Mouse (Mus musculus): ENCODE data around the gene Vps8. TPM values are rescaled to one million over a fixed set of nuclear protein-coding genes. Genes with fewer than 3 reads are reported as not detected.

Vps8 gene
- polyA plus RNA-seq, 1 experiment, result 35.8 TPM

DNA sequence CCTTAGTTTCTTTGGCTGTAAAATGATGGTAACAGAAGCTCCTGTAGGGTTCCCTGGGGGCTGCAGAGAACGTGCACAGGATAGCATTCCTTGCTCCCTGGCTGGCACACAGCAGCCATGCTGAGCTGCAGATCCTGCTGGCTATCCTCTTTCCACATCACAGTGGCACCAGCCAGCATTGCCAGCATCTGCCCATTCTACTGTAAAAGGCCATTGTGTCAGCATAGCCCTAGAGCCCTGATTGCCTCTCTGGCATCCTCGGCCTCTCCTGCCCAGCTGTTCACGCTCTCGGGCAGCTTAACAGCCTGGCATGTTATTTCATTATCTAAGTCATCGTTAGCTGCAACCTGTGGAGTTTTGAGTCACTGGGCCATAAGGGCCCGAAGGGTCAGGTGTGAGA lies 204.3 kb downstream of the Vps8 start:
- H3K4me3 ChIP-seq (ENCODE audit: insufficient read depth, low read length), result no peak overlapping the region
- no peak overlapping the region for H3K27ac ChIP-seq (ENCODE audit: insufficient read depth, low read length)
- TF ChIP-seq POLR2A (IDR thresholded peaks at IDR 0.05; ENCODE audit: extremely low read depth, insufficient read depth, low read length), result no peak
- TF ChIP-seq CTCF (IDR thresholded peaks at IDR 0.05; ENCODE audit: extremely low read depth, insufficient read depth, low read length), result no peak
- 0 out of 2 replicates have a peak, but pooled peaks cover 2% of the 10 kb centered on the region for H3K4me1 ChIP-seq (ENCODE audit: control insufficient read depth, insufficient read depth, low read length)

DNA sequence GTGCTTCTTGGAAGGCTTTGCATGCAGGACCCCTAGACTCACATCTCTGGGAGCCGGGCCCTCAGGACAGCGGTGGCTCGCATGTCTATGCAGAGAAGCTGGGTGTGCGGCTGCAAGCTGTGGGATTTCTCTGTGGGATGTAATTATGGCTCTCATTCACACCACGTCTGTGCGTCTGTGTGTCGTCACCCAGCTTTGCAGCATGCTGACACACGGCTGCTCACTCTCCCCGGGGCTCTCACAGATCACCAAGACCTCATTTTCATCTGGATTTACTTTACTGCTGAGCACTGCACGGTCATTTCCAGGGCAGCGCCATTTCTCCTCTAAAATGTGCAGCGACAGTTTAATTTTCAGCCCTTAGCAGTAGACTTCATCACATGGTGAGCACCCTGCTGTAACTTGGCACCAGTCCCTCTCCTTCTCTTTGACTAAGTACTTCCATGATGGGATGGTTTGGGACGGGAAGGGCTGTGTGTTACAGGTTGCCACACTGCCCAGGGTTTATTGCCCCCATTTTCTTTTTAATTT lies 205.2 kb downstream of the Vps8 start:
- Histone ChIP-seq H3K4me3 (ENCODE audit: insufficient read depth, low read length) (no peak overlapping the region), H3K27ac (ENCODE audit: insufficient read depth, low read length) (no peak overlapping the region), H3K4me1 (ENCODE audit: control insufficient read depth, insufficient read depth, low read length) (0 out of 2 replicates have a peak, but pooled peaks cover 2% of the 10 kb centered on the region)
- TF ChIP-seq POLR2A (IDR thresholded peaks at IDR 0.05; ENCODE audit: extremely low read depth, insufficient read depth, low read length) (no peak), CTCF (IDR thresholded peaks at IDR 0.05; ENCODE audit: extremely low read depth, insufficient read depth, low read length) (no peak)

DNA sequence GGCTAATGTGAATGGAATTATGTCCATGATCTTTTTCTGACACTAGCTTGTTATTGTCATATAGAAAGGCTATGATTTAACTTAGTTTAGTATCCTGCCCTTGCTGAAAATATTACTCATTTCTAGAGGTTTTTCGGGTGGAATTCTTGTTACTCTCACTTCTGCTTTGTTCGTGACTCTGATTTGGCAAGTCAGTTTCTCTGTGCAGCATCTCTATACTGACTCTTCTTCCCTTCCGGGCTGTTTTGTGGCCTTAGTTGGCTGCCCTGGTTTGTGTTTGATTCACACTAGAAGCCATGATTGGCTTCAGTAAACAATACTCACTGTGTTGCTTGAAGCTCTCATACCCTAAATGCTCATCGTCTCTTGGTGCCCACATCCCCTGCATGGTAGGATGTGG lies 207.7 kb downstream of the Vps8 start:
- Histone ChIP-seq H3K27ac (ENCODE audit: insufficient read depth, low read length) (no peak overlapping the region), H3K4me1 (ENCODE audit: control insufficient read depth, insufficient read depth, low read length) (0 out of 2 replicates have a peak, but pooled peaks cover 2% of the 10 kb centered on the region), H3K4me3 (ENCODE audit: insufficient read depth, low read length) (no peak overlapping the region)
- TF ChIP-seq POLR2A (IDR thresholded peaks at IDR 0.05; ENCODE audit: extremely low read depth, insufficient read depth, low read length) (no peak), CTCF (IDR thresholded peaks at IDR 0.05; ENCODE audit: extremely low read depth, insufficient read depth, low read length) (no peak)

DNA sequence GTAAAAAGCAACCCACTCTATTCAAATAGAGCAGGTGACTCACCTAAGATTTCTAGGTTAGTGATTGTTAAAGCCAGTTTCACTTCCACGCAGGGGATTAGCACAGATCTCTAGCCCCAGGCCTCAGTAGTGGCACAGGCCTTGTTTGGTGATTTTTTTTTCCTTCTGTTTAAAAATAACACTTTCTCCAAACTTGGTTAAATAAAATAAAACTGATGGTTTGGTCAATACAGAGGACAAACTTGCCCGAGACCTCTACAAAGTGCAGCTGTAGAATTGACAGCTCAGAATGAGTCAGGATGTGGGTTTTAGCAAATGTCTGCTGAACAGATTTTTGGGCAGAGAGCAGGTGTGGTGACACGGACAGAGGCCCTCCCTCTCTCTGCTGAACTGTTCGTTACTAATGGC lies 208.9 kb downstream of the Vps8 start:
- TF ChIP-seq POLR2A (IDR thresholded peaks at IDR 0.05; ENCODE audit: extremely low read depth, insufficient read depth, low read length) (no peak), CTCF (IDR thresholded peaks at IDR 0.05; ENCODE audit: extremely low read depth, insufficient read depth, low read length) (no peak)
- Histone ChIP-seq H3K27ac (ENCODE audit: insufficient read depth, low read length) (no peak overlapping the region), H3K4me1 (ENCODE audit: control insufficient read depth, insufficient read depth, low read length) (peaks cover 2% of the 10 kb centered on the region; the same call in 1 of the 2 replicates), H3K4me3 (ENCODE audit: insufficient read depth, low read length) (no peak overlapping the region)

DNA sequence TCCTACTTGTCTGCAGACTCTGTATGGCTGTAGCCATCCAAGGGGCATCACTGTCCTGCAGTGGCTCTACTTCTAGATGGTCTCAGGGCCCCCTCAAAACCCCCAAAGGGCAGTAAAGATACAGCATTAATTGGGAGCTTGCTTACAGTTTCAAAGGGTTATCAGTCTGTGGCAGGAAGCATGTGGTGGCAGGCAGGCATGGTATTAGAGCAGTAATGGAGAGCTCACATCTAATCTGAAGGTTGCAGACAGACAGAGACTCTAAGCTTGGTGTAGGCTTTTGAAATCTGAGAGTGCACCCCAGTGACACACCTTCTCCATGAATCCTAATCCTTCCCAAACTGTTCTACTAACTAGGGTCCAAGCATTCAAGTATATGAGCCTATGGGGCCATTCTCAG lies 211.5 kb downstream of the Vps8 start:
- Histone ChIP-seq H3K4me3 (ENCODE audit: insufficient read depth, low read length) (no peak overlapping the region), H3K4me1 (ENCODE audit: control insufficient read depth, insufficient read depth, low read length) (peaks cover 3% of the 10 kb centered on the region; the same call in 1 of the 2 replicates), H3K27ac (ENCODE audit: insufficient read depth, low read length) (no peak overlapping the region)
- TF ChIP-seq POLR2A (IDR thresholded peaks at IDR 0.05; ENCODE audit: extremely low read depth, insufficient read depth, low read length) (no peak), CTCF (IDR thresholded peaks at IDR 0.05; ENCODE audit: extremely low read depth, insufficient read depth, low read length) (no peak)

DNA sequence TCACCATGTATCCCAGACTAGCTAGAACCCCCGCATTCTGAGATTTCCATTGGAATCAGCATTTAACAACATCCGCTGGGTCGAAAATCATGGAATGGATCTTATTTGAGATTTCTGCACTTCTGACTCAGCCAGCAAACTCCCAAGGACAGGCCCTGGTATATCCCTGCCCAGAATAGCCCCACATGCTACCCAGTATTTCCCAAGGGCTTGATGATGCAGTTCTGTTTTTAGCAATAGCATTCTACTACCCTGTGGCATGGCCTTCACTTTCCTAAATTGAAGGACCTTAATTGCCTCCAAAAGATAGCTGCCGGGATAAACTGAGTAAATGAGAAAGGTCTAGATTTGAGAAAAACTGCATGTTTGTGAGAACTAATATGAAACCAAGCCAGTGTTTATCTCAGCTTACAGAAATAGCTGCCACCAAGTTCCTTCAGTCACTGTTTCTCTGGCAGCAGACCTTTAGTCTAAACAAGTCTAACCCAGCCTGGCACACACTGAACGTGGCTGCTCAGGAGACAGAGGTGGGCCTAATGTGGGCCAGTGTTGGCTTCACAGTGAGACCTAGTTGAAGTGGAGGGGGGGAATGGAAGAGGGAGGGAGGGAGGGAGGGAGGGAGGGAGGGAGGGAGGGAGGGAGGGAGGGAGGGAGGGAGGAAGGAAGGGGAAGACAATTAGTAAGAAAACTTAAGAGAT lies 213.4 kb downstream of the Vps8 start:
- TF ChIP-seq CTCF (IDR thresholded peaks at IDR 0.05; ENCODE audit: extremely low read depth, insufficient read depth, low read length), result no peak
- no peak for TF ChIP-seq POLR2A (IDR thresholded peaks at IDR 0.05; ENCODE audit: extremely low read depth, insufficient read depth, low read length)
- Histone ChIP-seq H3K27ac (ENCODE audit: insufficient read depth, low read length) (no peak overlapping the region), H3K4me1 (ENCODE audit: control insufficient read depth, insufficient read depth, low read length) (peaks cover 3% of the 10 kb centered on the region; the same call in 1 of the 2 replicates), H3K4me3 (ENCODE audit: insufficient read depth, low read length) (no peak overlapping the region)

DNA sequence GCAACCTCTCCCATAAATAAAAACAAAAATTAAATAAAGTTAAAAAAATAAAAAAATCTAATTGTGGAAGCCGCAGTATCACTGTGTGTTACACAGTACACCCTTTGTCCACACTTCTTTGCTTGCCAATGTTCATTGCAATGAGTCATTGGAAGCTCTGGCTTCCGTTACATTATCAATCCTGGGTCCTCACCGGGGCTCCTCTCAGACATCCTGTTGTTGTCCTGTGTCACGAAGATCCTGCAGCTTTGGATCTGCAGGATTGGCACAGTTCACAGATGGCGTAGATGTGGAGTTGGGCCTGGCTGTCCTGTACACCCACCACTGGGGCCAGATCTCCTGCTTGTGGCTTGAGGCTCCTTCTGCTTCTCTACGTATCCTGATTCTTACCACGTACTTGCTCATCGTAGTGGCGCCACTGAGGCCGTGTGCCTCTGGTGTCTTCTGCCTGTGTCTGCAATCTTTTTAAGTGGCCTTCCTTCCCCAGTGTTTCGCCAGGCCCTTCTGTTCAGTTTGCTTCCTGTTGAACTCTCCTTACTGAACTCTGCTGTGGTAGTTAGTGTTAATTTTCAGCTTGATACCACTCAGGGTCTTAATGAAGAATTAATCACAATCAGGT lies 214.4 kb downstream of the Vps8 start:
- H3K4me1 ChIP-seq (ENCODE audit: control insufficient read depth, insufficient read depth, low read length), result peaks cover 3% of the 10 kb centered on the region; the same call in 1 of the 2 replicates
- H3K27ac ChIP-seq (ENCODE audit: insufficient read depth, low read length), result no peak overlapping the region
- H3K4me3 ChIP-seq (ENCODE audit: insufficient read depth, low read length), result no peak overlapping the region
- TF ChIP-seq POLR2A (IDR thresholded peaks at IDR 0.05; ENCODE audit: extremely low read depth, insufficient read depth, low read length) (no peak), CTCF (IDR thresholded peaks at IDR 0.05; ENCODE audit: extremely low read depth, insufficient read depth, low read length) (no peak)

DNA sequence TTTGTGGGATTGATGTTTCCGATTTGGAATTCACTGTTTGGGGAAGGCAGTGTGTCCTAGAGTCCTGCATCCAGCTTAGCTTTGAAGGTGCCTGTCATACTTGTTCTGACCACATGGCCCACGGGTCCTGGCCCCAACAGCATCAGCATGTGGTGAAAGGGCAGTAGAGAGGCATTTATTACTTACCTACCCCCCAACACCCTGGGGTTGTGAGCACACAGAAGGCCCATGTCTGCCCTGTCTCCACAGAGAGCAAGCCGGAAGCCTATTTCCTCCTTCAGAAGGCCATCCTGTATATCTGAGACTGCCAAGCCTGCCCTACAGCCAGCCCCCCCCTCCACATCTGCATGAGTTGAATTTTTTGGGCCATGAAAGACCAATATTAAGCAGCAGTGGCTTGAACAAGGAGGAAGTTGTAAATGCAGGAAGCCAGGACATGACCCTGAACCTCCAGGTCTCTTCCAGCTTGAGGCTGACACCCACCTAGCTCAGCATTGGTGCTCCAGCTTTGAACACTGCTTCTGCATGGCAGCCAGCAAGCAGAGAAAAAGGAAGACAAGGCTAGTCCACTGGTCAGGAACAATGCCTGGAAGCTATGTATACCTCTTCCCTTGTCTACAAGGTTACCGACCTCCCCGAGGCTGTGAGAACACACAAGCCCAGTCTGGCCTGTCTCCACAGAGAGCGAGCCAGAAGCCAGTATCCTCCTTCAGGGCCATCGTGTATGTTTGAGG lies 218.0 kb downstream of the Vps8 start:
- H3K4me1 ChIP-seq (ENCODE audit: control insufficient read depth, insufficient read depth, low read length), result peaks cover 5% of the 10 kb centered on the region
- TF ChIP-seq CTCF (IDR thresholded peaks at IDR 0.05; ENCODE audit: extremely low read depth, insufficient read depth, low read length) (no peak), POLR2A (IDR thresholded peaks at IDR 0.05; ENCODE audit: extremely low read depth, insufficient read depth, low read length) (no peak)
- H3K4me3 ChIP-seq (ENCODE audit: insufficient read depth, low read length), result no peak overlapping the region
- no peak overlapping the region for H3K27ac ChIP-seq (ENCODE audit: insufficient read depth, low read length)

DNA sequence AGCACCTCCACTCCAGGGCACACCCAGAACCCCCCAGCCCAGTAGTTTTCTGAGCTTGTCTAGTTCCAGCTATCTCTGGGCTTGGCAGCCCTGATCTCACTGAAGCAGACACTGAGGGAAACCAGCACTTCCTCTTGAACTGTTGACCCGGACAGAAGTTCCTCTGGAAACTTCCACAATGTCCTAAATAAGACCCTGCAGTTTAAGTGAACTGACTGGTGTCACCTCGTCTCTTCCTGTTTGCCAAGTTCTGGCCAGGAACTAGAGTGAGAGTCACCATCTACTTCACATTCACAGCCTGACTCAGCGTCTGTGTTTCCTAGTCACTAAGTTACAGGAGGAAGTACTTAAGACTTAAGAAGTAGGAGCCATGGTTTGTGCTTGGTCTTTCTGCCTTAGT lies 219.0 kb downstream of the Vps8 start:
- Histone ChIP-seq H3K4me3 (ENCODE audit: insufficient read depth, low read length) (no peak overlapping the region), H3K4me1 (ENCODE audit: control insufficient read depth, insufficient read depth, low read length) (peaks cover 5% of the 10 kb centered on the region), H3K27ac (ENCODE audit: insufficient read depth, low read length) (no peak overlapping the region)
- TF ChIP-seq CTCF (IDR thresholded peaks at IDR 0.05; ENCODE audit: extremely low read depth, insufficient read depth, low read length) (no peak), POLR2A (IDR thresholded peaks at IDR 0.05; ENCODE audit: extremely low read depth, insufficient read depth, low read length) (no peak)

All from cortical plate, adult 2 months (tissue).